Mouse (Mus musculus) adrenal gland, postnatal 36 days (tissue): ENCODE measurements around the gene Kirrel. TPM values are rescaled to one million over a fixed set of nuclear protein-coding genes. Genes with fewer than 3 reads are reported as not detected.

Experiments
- DNase-seq, 2 experiments: peaks; one replicate each; pipeline ENCODE4 v3.0.0; 2021; ENCODE audit warnings: mixed read lengths in 1 of 2
- total RNA-seq, 2 experiments: library from RNA; stranded (reverse); gene quantifications; 2 replicates each; pipeline ENCODE4 v1.2.3; 2021

The Kirrel gene
- total RNA-seq, 2 experiments from 2014 or later: 17.9 to 22.3 TPM

GRCm38 (mm10) chr3:87079301-87079700 lies 95.2 kb downstream of the Kirrel start:
- no peak for DNase-seq

GRCm38 (mm10) chr3:87077681-87078080 lies 96.9 kb downstream of the Kirrel start:
- DNase-seq: no peak

DNA sequence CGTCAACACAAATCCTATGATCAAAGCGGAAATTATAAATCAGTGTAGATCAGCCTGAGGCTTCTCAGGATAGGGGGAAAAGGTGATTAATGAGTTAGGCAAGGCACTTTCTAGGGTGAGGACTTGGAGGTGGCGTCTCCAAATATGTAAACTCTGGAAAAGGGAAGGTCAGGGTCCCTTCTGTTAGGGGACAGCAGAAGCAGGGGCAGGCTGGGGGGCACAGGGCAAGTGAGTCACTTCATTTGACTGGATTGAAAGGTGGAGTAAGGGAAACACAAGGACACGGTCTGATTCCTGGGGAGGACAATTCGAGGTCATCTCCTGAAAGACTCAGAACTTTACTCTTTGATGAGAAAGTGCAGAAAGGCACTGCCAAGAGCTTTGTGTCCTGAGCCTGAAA lies 97.6 kb downstream of the Kirrel start:
- DNase-seq: peak in 1 of 2 experiments; percentile 15

DNA sequence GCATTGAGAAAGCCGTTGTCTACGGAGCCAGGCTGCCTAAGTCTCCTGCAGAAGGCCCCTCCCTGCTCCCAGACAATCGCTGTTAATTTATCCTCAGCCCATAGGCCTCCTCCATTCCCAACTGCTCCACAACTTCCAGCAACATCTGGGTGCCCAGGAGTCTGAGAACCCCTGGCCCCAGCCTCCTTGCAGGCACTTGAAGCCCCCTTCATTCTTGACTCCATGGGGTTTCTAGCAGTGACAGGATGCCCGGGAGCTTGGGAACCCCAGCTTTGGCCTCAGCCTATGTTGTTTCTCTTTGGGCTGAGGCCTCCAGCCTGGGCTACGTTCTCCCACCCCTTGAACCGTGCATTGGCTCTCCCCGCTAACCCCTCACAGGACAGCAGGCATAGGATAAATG lies 98.4 kb downstream of the Kirrel start:
- DNase-seq: no peak

DNA sequence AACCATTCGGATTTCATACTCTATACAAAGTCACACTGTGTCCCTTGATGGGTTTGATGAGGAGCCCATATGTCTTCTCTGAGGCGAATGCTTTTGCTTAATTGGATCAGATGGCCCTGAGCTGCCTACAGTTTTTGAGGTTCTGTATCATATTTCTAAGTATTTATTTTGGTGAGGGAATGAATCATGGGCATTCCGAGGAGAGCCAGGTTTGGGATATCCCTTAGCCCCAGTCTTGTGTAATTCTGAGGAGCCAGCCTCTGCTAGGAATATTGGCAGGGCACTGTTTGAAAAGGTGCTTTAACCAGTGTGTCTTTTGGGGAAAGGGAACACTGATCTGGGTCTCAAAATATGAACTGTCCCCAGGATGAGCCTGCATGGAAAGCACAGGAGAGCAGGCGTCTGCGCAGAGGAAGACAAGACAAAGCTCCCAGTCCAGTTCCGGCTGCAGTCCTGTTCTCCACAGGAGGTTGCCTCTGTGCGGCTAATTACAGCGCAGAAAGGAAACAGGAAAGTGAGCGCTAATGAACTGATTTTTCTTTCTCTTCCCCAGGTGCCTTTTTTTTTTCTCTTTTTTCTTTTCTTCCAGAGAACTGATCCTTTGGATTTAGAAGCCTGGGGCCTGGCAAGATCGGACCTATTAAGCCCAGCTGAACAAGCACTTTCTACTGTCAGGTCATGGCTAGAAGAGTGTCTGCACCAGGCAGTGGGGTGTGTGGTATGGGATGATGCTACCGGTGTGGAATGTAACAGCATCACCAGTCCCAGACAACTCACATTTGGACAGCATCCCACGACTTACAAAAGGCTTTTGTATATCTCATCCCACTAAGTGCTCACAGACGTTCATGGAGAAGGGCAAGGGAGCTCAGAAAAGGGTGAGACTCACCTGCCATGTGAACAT lies 101.7 kb downstream of the Kirrel start:
- DNase-seq: no peak

DNA sequence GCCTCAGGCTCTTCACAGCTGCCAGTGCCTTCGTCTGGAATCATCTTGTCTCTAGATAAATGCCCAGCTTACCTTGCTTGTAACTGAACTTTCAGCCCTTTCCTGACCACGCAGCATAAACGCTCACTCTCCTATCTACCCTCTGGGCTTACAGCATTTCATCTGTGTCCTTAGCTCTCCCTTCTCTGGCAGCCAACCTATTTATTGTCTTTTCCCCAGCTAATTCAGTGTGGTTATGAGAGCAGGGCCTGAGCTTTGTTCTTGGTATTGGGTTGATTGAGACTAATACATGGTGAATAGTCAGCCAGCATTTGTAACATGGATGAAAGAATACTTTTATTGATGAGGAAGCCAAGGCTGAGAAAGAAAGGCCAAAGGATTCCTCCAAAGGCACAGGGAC lies 102.4 kb downstream of the Kirrel start:
- DNase-seq: no peak

- DNase-seq: no peak
These were observed 107.1 kb downstream of the Kirrel start for GRCm38 (mm10) chr3:87067396-87067975.

- DNase-seq: no peak
These were observed 120.6 kb downstream of the Kirrel start for GRCm38 (mm10) chr3:87053939-87054338.

DNA sequence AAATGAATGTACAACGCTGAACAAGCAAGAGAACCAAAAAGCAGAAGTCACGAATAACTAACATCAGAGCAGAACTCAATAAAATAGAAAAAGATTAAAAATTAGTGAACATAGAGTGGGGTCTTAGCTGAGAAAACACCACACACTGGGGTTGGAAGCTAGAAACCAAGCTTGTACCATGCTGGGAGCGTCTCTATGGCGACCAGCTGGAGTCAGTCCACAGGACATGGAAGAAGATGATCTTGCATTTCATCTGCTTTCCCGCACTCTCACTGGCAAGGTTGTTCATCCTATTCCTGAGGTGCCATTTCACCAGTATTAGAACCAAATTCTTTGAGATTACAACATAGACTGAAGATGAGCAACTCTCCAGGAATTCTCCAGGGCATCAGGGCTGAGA lies 126.7 kb downstream of the Kirrel start:
- no peak for DNase-seq

GRCm38 (mm10) chr3:87041733-87042132 lies 132.8 kb downstream of the Kirrel start:
- DNase-seq: no peak

DNA sequence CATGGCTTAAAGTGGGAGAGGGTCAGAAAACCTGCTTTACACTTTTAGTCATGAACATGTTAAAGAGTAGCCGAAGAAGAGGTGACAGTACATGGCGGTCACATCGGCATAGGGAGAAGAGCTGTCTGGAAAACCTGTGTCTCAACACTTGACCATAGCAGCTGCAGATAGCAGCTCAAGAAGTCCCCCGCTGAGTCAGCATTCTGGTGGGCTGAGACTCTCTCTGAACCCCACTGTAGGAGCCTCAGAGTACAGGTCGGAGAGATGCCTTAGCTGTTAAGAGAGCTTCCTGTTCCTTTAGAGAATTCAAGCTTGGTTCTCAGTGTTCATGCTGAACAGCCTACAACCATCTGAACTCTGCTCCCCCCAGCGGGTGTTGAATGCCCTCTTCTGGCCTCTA lies 136.0 kb downstream of the Kirrel start:
- DNase-seq: no peak

DNA sequence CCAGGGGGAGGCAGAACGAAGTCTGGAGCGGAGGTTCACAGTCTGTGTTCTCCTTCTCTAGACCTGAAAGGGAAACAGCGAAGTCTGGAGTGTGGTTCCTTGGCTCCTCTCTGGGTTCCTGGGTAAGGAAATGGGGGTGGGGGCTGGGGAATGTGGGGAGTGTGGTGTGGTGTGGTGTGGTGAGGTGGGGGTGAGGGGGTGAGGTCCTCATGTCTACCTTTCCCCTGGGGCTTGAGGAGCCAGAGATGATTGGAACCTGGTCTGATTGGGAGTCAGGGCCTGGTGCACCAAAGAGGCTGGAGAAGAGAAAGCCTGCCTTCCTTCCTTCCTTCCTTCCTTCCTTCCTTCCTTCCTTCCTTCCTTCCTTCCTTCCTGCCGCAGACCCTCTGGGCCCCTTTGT lies 140.5 kb downstream of the Kirrel start:
- no peak for DNase-seq

GRCm38 (mm10) chr3:87033357-87033756 lies 141.2 kb downstream of the Kirrel start:
- DNase-seq: peak; percentile 75 to 76

- peak; percentile 63 to 72 for DNase-seq
These were observed 143.7 kb downstream of the Kirrel start for GRCm38 (mm10) chr3:87030855-87031254.

Other genes with a start within 250 kb of the Kirrel start
- 100 to 1,000 TPM in 1 of 2 experiments, 10 to 100 TPM in 1; 61.2 to 336 TPM for gene Cd1d1, start 175.3 kb downstream of the Kirrel start, total RNA-seq
- gene Fcrls, start 89.0 kb upstream of the Kirrel start, total RNA-seq: 1 to 10 TPM; 1.9 to 5.4 TPM
- 1 to 10 TPM in 1 of 2 experiments, under 1 TPM in 1; 0.49 to 1.1 TPM for gene Cd5l, start 183.1 kb upstream of the Kirrel start, total RNA-seq
- gene Fcrl1, start 201.6 kb upstream of the Kirrel start, total RNA-seq: under 1 TPM; 0.40 to 0.43 TPM